Mouse (Mus musculus): ENCODE measurements around the gene Ccl1. TPM values are rescaled to one million over a fixed set of nuclear protein-coding genes. Genes with fewer than 3 reads are reported as not detected.

Gene Ccl1
- polyA plus RNA-seq, 1 experiment from 2014 or later: not detected

DNA sequence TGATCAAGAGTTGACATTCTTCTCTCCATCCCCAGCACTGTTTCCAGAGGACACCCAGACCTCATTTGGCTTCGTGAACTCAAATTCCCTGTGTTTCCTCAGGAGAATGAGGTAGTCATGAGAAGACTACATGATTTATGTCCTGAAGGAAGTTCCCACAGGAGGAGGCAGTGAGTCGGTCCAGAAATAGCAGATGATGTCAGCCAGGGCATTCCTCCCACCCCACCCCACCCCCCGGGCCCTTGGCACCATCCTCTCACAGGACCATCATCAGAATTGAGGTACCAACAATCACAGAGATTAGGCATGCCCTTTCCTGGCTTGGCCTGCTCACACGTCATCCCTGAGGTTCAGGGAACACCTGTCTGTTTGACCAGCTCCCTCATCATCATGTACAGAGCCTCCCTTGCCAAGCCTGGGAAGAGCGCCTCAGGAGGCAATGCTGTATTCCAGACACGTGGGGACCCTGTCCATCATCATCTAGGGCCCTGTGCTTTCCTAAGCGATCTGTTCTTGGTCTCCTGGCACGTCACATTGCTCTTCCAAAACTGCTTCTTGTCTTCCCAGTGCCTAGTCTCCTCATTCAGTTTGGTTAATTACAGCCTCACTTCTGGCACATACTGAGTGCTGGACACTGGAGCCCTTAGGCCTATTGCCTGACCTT lies 31.2 kb downstream of the Ccl1 start:
- Histone ChIP-seq H3K9me3 (ENCODE audit: control insufficient read depth, low read length) (no peaks in the 10 kb centered on the region), H3K4me3 (ENCODE audit: low read length) (no peak overlapping the region), H3K4me1 (ENCODE audit: control insufficient read depth, insufficient read depth, low read length) (no peaks in the 10 kb centered on the region), H3K27ac (ENCODE audit: low read depth, low read length) (no peak overlapping the region), H3K36me3 (ENCODE audit: control insufficient read depth, insufficient read depth, low read length) (no peaks in the 10 kb centered on the region), H3K27me3 (ENCODE audit: control insufficient read depth, insufficient read depth, low read length) (peaks cover 5% of the 10 kb centered on the region; the same call in 1 of the 2 replicates), H3K9ac (ENCODE audit: low read depth, low read length) (no peak overlapping the region), H3K4me2 (replicated peaks; ENCODE audit: low read depth, low read length) (no peak overlapping the region)
- 61% methylated on average over 8 of the region's 8 CpGs for WGBS
- no peak for ATAC-seq (ENCODE audit: low FRiP score, low TSS enrichment)

GRCm38 (mm10) chr11:82259131-82259530 lies 46.4 kb downstream of the Ccl1 start:
- Histone ChIP-seq H3K36me3 (ENCODE audit: control insufficient read depth, insufficient read depth, low read length) (no peaks in the 10 kb centered on the region), H3K27me3 (ENCODE audit: control insufficient read depth, insufficient read depth, low read length) (0 out of 2 replicates have a peak, but pooled peaks cover 6% of the 10 kb centered on the region), H3K9me3 (ENCODE audit: control insufficient read depth, low read length) (no peaks in the 10 kb centered on the region), H3K4me2 (replicated peaks; ENCODE audit: low read depth, low read length) (no peak overlapping the region), H3K4me3 (ENCODE audit: low read length) (no peak overlapping the region), H3K27ac (ENCODE audit: low read depth, low read length) (no peak overlapping the region), H3K9ac (ENCODE audit: low read depth, low read length) (no peak overlapping the region), H3K4me1 (ENCODE audit: control insufficient read depth, insufficient read depth, low read length) (no peaks in the 10 kb centered on the region)
- ATAC-seq (ENCODE audit: low FRiP score, low TSS enrichment): no peak
- 46% methylated on average over 4 of the region's 4 CpGs for WGBS

- Histone ChIP-seq H3K4me1 (ENCODE audit: control insufficient read depth, insufficient read depth, low read length) (no peaks in the 10 kb centered on the region), H3K4me3 (ENCODE audit: low read length) (no peak overlapping the region), H3K9me3 (ENCODE audit: control insufficient read depth, low read length) (no peaks in the 10 kb centered on the region), H3K27ac (ENCODE audit: low read depth, low read length) (no peak overlapping the region), H3K27me3 (ENCODE audit: control insufficient read depth, insufficient read depth, low read length) (0 out of 2 replicates have a peak, but pooled peaks cover 3% of the 10 kb centered on the region), H3K36me3 (ENCODE audit: control insufficient read depth, insufficient read depth, low read length) (no peaks in the 10 kb centered on the region), H3K4me2 (replicated peaks; ENCODE audit: low read depth, low read length) (no peak overlapping the region), H3K9ac (ENCODE audit: low read depth, low read length) (no peak overlapping the region)
- 25% methylated on average over 4 of the region's 4 CpGs for WGBS
- ATAC-seq (ENCODE audit: low FRiP score, low TSS enrichment): no peak
Observed at GRCm38 (mm10) chr11:82255601-82256000, 49.9 kb downstream of the Ccl1 start.

DNA sequence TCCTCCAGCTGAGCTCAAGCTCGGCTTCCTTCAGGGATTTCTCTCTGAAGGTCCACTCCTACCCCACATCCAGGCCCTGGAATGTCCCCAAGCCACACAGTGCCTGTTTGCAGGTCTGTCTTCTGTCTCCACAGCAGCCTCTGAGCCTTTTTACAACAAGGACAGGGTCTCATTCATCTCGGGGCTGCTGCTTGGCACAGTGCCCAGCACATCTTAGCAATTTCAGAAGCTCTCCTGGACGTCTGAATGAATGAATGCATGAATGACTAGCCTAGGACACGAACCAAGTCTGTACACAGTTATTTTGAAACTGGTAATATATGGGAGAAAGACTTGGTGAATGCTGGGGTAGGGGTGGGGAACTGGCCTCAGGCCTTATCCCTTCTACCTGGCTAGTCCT lies 52.1 kb downstream of the Ccl1 start:
- Histone ChIP-seq H3K27ac (ENCODE audit: low read depth, low read length) (no peak overlapping the region), H3K27me3 (ENCODE audit: control insufficient read depth, insufficient read depth, low read length) (0 out of 2 replicates have a peak, but pooled peaks cover 3% of the 10 kb centered on the region), H3K36me3 (ENCODE audit: control insufficient read depth, insufficient read depth, low read length) (no peaks in the 10 kb centered on the region), H3K9ac (ENCODE audit: low read depth, low read length) (no peak overlapping the region), H3K4me1 (ENCODE audit: control insufficient read depth, insufficient read depth, low read length) (no peaks in the 10 kb centered on the region), H3K4me2 (replicated peaks; ENCODE audit: low read depth, low read length) (no peak overlapping the region), H3K9me3 (ENCODE audit: control insufficient read depth, low read length) (no peaks in the 10 kb centered on the region), H3K4me3 (ENCODE audit: low read length) (no peak overlapping the region)
- ATAC-seq (ENCODE audit: low FRiP score, low TSS enrichment): no peak
- 45% methylated on average over 4 of the region's 4 CpGs for WGBS

DNA sequence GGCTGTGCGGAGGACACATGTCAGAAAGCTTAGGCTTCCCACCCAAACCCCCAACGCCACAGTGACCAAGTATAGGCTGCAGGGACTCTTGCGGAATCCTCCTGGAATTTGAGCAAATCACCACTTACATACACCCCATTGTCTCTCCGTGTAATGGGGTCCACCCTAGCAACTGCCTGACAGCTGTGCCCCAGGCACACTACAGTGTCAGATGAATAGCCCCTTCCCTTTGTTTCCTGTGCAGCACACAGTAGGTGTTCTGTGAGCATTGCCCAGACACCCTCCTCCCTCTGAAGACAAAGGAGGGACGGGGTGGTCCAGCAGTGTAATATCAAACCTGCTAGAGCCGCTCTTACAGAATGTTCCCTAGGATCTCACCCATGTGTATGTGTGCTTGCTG lies 54.2 kb downstream of the Ccl1 start:
- Histone ChIP-seq H3K4me1 (ENCODE audit: control insufficient read depth, insufficient read depth, low read length) (no peaks in the 10 kb centered on the region), H3K4me2 (replicated peaks; ENCODE audit: low read depth, low read length) (no peak overlapping the region), H3K27me3 (ENCODE audit: control insufficient read depth, insufficient read depth, low read length) (no peaks in the 10 kb centered on the region), H3K27ac (ENCODE audit: low read depth, low read length) (no peak overlapping the region), H3K9me3 (ENCODE audit: control insufficient read depth, low read length) (no peaks in the 10 kb centered on the region), H3K4me3 (ENCODE audit: low read length) (no peak overlapping the region), H3K36me3 (ENCODE audit: control insufficient read depth, insufficient read depth, low read length) (no peaks in the 10 kb centered on the region), H3K9ac (ENCODE audit: low read depth, low read length) (no peak overlapping the region)
- WGBS: 68% methylated on average over 6 of the region's 6 CpGs
- no peak for ATAC-seq (ENCODE audit: low FRiP score, low TSS enrichment)

- no peak for ATAC-seq (ENCODE audit: low FRiP score, low TSS enrichment)
- Histone ChIP-seq H3K27ac (ENCODE audit: low read depth, low read length) (no peak overlapping the region), H3K4me2 (replicated peaks; ENCODE audit: low read depth, low read length) (no peak overlapping the region), H3K9ac (ENCODE audit: low read depth, low read length) (no peak overlapping the region), H3K9me3 (ENCODE audit: control insufficient read depth, low read length) (no peaks in the 10 kb centered on the region), H3K4me3 (ENCODE audit: low read length) (no peak overlapping the region), H3K27me3 (ENCODE audit: control insufficient read depth, insufficient read depth, low read length) (no peaks in the 10 kb centered on the region), H3K4me1 (ENCODE audit: control insufficient read depth, insufficient read depth, low read length) (no peaks in the 10 kb centered on the region), H3K36me3 (ENCODE audit: control insufficient read depth, insufficient read depth, low read length) (no peaks in the 10 kb centered on the region)
- WGBS: 85% methylated on average over 6 of the region's 6 CpGs
Observed at GRCm38 (mm10) chr11:82249945-82250344, 55.5 kb downstream of the Ccl1 start.

DNA sequence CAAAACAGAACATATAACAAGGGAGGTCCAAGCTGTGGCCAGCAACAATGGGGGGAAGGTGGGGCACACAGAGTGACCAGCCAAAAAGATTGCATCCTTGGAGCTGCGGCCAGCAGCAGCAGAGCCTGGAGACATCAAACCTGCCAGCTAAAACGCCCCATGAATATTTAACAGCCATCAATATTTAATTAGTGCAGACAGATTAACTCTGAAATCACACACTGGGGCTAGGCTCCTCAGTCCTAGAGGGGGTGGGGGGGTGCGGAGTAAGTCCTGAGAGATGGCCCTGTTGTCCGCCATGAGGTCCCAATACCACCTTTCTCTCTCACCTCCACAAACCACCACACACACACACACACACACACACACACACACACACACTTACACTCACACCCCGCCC lies 68.1 kb downstream of the Ccl1 start:
- H3K36me3 ChIP-seq (ENCODE audit: control insufficient read depth, insufficient read depth, low read length): no peaks in the 10 kb centered on the region
- H3K27me3 ChIP-seq (ENCODE audit: control insufficient read depth, insufficient read depth, low read length): peaks cover 6% of the 10 kb centered on the region
- H3K4me2 ChIP-seq (replicated peaks; ENCODE audit: low read depth, low read length): no peak overlapping the region
- no peak for ATAC-seq (ENCODE audit: low FRiP score, low TSS enrichment)
- WGBS: 38% methylated on average over 5 of the region's 5 CpGs
- no peak overlapping the region for H3K9ac ChIP-seq (ENCODE audit: low read depth, low read length)
- no peak overlapping the region for H3K4me3 ChIP-seq (ENCODE audit: low read length)
- no peak overlapping the region for H3K27ac ChIP-seq (ENCODE audit: low read depth, low read length)
- no peaks in the 10 kb centered on the region for H3K4me1 ChIP-seq (ENCODE audit: control insufficient read depth, insufficient read depth, low read length)
- no peaks in the 10 kb centered on the region for H3K9me3 ChIP-seq (ENCODE audit: control insufficient read depth, low read length)

- Histone ChIP-seq H3K9ac (ENCODE audit: low read depth, low read length) (no peak overlapping the region), H3K27me3 (ENCODE audit: control insufficient read depth, insufficient read depth, low read length) (peaks cover 6% of the 10 kb centered on the region), H3K9me3 (ENCODE audit: control insufficient read depth, low read length) (no peaks in the 10 kb centered on the region), H3K27ac (ENCODE audit: low read depth, low read length) (no peak overlapping the region), H3K4me3 (ENCODE audit: low read length) (no peak overlapping the region), H3K4me2 (replicated peaks; ENCODE audit: low read depth, low read length) (no peak overlapping the region), H3K4me1 (ENCODE audit: control insufficient read depth, insufficient read depth, low read length) (no peaks in the 10 kb centered on the region), H3K36me3 (ENCODE audit: control insufficient read depth, insufficient read depth, low read length) (no peaks in the 10 kb centered on the region)
- 32% methylated on average over 2 of the region's 2 CpGs for WGBS
- no peak for ATAC-seq (ENCODE audit: low FRiP score, low TSS enrichment)
Observed at GRCm38 (mm10) chr11:82235551-82236207, 69.8 kb downstream of the Ccl1 start.

- no peak for ATAC-seq (ENCODE audit: low FRiP score, low TSS enrichment)
- Histone ChIP-seq H3K36me3 (ENCODE audit: control insufficient read depth, insufficient read depth, low read length) (no peaks in the 10 kb centered on the region), H3K9me3 (ENCODE audit: control insufficient read depth, low read length) (no peaks in the 10 kb centered on the region), H3K4me3 (ENCODE audit: low read length) (no peak overlapping the region), H3K4me2 (replicated peaks; ENCODE audit: low read depth, low read length) (no peak overlapping the region), H3K27ac (ENCODE audit: low read depth, low read length) (no peak overlapping the region), H3K9ac (ENCODE audit: low read depth, low read length) (no peak overlapping the region), H3K27me3 (ENCODE audit: control insufficient read depth, insufficient read depth, low read length) (peaks cover 6% of the 10 kb centered on the region), H3K4me1 (ENCODE audit: control insufficient read depth, insufficient read depth, low read length) (no peaks in the 10 kb centered on the region)
- 65% methylated on average over 6 of the region's 6 CpGs for WGBS
Observed at GRCm38 (mm10) chr11:82233991-82234390, 71.5 kb downstream of the Ccl1 start.
